Mouse (Mus musculus): ENCODE measurements around the gene Gnaz.

The Gnaz gene

DNA sequence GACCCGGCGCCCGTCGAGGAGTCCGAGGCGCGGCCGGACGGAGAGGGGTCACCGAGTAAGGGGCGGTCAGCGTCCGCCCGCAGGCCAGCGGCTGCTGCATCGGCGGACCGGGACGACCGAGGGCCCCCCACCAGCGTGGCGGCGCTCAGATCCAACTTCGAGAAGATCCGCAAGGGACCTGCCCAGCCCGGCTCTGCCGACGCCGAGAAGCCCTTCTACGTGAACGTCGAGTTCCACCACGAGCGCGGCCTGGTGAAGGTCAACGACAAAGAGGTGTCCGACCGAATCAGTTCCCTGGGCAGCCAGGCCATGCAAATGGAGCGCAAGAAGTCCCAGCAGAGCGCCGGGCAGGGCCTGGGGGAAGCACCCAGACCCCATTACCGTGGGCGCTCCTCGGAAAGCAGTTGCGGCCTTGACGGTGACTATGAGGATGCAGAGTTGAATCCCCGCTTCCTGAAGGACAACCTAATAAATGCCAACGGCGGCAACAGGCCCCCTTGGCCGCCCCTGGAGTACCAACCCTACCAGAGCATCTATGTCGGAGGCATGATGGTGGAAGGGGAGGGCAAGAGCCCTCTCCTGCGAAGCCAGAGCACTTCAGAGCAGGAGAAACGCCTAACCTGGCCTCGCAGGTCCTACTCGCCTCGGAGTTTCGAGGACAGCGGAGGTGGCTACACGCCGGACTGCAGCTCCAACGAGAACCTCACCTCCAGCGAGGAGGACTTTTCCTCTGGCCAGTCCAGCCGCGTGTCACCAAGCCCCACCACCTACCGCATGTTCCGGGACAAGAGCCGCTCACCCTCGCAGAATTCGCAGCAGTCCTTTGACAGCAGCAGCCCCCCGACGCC, 94.6 kb downstream of the Gnaz start:
- no peak for DNase-seq (ENCODE audit: low read depth, low spot score)

DNA sequence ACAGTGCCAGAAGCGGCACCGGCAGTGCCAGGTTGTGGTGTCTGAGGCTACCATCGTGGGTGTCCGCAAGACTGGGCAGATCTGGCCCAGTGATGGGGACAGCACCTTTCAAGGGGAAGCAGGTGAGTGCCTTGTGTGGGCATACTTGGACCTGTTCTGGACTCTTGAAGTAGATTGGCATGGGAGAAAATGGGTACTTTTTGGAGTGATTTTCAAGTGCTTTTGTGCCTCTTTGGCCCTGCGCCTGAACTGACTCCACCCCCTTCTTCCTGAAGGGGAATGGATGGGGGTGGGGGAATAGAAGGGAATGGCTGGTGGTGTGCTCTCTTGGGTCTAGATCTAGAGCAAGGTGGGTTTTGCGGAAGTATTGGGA, 95.2 kb downstream of the Gnaz start:
- DNase-seq (ENCODE audit: low read depth, low spot score): no peak

DNA sequence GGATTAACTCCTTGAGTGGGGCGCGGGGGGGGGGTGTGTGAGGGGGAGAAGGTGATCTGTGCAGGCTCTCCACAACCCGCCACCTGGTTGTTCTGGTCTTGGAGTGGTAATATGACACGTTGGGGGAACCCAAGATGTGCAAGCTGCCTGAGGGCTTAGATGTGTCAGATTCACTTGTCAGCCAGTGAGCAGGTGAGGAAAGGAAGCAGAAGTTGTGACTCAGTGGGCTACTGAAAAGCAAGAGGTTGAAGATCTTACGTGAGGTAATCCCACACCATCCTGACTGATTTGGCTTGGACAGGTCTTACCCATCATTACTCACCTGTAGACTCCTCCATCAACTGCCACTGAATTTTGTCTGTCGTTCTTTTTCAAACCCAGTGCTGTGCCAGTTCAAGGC, 95.6 kb downstream of the Gnaz start:
- no peak for DNase-seq (ENCODE audit: low read depth, low spot score)

DNA sequence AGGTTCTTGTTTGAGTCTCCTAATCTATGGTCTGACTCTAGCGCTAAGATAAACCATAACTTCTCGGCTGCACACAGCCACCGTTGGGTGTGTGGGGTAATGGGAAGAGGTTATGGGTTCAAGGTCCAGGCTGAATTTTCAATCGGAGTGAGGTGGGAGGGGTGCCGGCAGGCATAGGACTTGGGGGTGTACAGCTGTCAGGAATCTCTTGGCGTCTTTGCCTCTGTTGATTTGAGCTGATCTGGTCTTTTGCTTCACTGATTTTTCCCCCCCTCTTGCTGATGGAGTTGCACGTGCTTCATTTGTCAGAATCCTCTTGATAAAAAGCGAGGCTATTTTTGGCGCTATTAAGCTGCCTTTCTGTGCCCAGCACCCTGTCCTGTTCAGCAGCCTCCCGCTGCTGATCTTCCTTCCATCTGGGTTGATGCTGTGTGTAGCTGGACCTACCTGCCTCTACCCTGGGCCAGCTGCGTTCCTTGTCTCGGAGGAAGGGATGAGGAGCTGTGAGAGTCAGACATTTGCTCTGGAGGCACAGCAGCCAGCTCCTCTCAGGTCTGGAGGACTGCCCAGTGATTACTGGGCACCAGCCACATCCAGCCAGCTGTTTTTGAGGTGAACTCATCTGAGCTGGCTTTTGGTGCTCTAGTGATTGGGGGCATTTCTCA, 96.5 kb downstream of the Gnaz start:
- no peak for DNase-seq (ENCODE audit: low read depth, low spot score)

DNA sequence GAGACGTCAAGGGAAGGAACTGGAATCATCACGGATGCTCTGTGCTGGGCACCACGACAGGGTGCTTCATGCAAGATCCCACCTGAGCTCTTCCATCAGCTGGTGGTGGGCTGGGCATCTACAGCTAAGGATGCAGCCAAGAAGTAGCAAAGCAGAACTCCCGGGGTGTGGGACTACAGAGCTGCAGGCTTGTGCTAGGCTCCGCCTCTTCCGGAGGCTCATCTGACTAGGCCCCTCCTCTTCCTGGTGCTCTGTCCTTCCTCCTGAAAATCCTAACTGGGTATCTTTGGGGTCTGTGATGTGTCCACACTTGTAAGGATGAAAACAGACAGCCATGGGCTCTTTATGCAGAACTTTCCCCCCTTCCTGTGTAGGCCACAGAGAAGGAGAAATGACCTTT, 98.7 kb downstream of the Gnaz start:
- DNase-seq (ENCODE audit: low read depth, low spot score): no peak

All from retina, postnatal 7 days (tissue).